8 mouse cellular contexts compared by ENCODE assay signal in the genomic region with DNA sequence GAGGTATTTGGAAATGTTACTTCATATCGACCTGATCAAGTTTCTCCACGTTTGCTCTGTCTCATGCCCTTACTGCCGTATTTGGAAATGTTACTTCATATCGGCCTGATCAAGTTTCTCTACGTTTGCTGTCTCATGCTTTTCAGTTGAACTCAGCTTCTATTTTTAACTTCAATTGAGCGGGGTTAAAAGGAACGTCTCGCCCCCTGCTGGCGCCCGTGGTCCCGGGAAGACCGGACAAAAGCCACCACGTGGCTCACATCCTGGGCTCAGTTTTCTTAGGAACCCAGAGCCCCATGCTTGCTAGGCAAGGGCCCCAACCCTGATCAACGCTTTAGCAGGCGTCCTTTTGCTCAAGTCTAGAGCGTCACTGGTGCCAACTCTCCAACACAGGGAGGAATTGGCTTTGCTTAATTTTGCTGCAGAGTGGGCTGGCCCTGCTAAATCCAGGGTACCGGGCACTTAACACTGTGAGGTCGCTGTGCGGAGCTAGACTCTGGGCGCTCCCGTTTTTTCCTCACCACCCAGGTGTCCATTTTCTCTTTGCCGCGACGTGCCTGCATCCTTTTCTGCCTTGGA. TPM values are rescaled to one million over a fixed set of nuclear protein-coding genes. Genes with fewer than 3 reads are reported as not detected.
DNase-seq lines count a peak whose midpoint lies in the region; ATAC-seq and TF ChIP-seq lines count a peak whose summit lies in the region.

No protein-coding gene starts in this region.

- in situ Hi-C loops in Patski (cut with MboI; ENCODE audit: low pct_unique_long_range_greater_than_20kb), result loop anchor here (5.0 to 10.0 kb wide), 2 partner anchors 72 to 271 kb away; no protein-coding TSS in a partner anchor

- peak overlapping the region; percentile 79 for H3K4me2 ChIP-seq in hindbrain, embryonic 13.5 days

- peak overlapping the region; percentile 90 for H3K27ac ChIP-seq in hindbrain, embryonic 13.5 days

- peak; percentile 95 for TF ChIP-seq CTCF in Patski (IDR thresholded peaks at IDR 0.05)

- POLR2A ChIA-PET in Patski (lab: Charles Lee), result interaction anchor here (1.0 to 1.5 kb wide), 5 partner anchors 100 to 133 kb away, joined by 3 to 4 read pairs (median 3); a partner anchor contains a TSS

- H3K9me3 ChIP-seq in hindbrain, embryonic 13.5 days, result no peaks in the 10 kb centered on the region

- peak overlapping the region; percentile 77 for H3K9ac ChIP-seq in hindbrain, embryonic 13.5 days

- H3K4me1 ChIP-seq in hindbrain, embryonic 13.5 days (replicated peaks), result no peaks in the 10 kb centered on the region; the same call in 1 of the 2 replicates

- no peaks in the 10 kb centered on the region for H3K27me3 ChIP-seq in Patski
- no peaks in the 10 kb centered on the region for H3K27me3 ChIP-seq in hindbrain, embryonic 13.5 days

- CTCF ChIA-PET in Patski (lab: Charles Lee), result interaction anchor here (0.6 to 2.7 kb wide), 18 partner anchors 17 to 484 kb away, joined by 3 to 22 read pairs (median 4); no protein-coding TSS in a partner anchor

- under 1% methylated on average over 24 of the region's 24 CpGs for whole genome bisulfite sequencing in hindbrain, embryonic 13.5 days

- ATAC-seq in Patski, result peak; percentile 87
- peak; percentile 86 for ATAC-seq in hindbrain, embryonic 13.5 days (ENCODE audit: low FRiP score)

- H3K4me3 ChIP-seq in hindbrain, embryonic 13.5 days, result peak overlapping the region; percentile 53

- peak; percentile 74 for DNase-seq in Patski (ENCODE audit: low read depth, low spot score)
- peak; percentile 73 to 78 for DNase-seq in cerebellum, postnatal 14 days
- peak; percentile 68 to 70 for DNase-seq in frontal cortex, postnatal 14 days (ENCODE audit: low spot score in 2 of 2)
- peak; percentile 51 to 71 for DNase-seq in layer of hippocampus, postnatal 25 days (ENCODE audit: extremely low spot score in 1 of 2, low spot score in 1 of 2)
- DNase-seq in lung, postnatal 25 days (ENCODE audit: low spot score), result peak; percentile 94
- DNase-seq in retina, embryonic 14.5 days (ENCODE audit: low spot score), result peak; percentile 90
- peak; percentile 91 for DNase-seq in thymus, postnatal 4 days

- no peaks in the 10 kb centered on the region for H3K36me3 ChIP-seq in hindbrain, embryonic 13.5 days

RNA-seq across cellular contexts. Expression of a gene that starts 42.3 kb away (rescaled TPM):
- polyA plus RNA-seq in Patski (2021), result 28.5 TPM
- 5.2 TPM in 2 replicates for polyA plus RNA-seq in hindbrain, embryonic 13.5 days (2015; fragmentation: Nextera tagmentation; extraction: Ambion mirVana)
- total RNA-seq in layer of hippocampus, postnatal 25 days (2021), result 10 to 100 TPM; 17.0 to 20.8 TPM

RNA-seq across cellular contexts. Expression of a gene that starts 57.3 kb away (rescaled TPM):
- polyA plus RNA-seq in Patski (2021), result 34.0 TPM
- polyA plus RNA-seq in hindbrain, embryonic 13.5 days (2015; fragmentation: Nextera tagmentation; extraction: Ambion mirVana), result 10.9 and 11.2 TPM in 2 replicates
- total RNA-seq in layer of hippocampus, postnatal 25 days (2021), result 10 to 100 TPM in 1 of 2 experiments, 1 to 10 TPM in 1; 9.3 to 12.8 TPM

Comparison
In these comparisons a context has a peak if more than half of its experiments do, and no peak if none do; other contexts are left out.
1. Peak in every context shown above with its lines: DNase-seq, ATAC-seq, H3K4me3 ChIP-seq and H3K27ac ChIP-seq.